ENCODE assay signal across 8 mouse cellular contexts in genomic region chr10:89442640-89443039, GRCm38 (mm10). TPM values are rescaled to one million over a fixed set of nuclear protein-coding genes. Genes with fewer than 3 reads are reported as not detected.
DNase-seq lines count a peak whose midpoint lies in the region; ATAC-seq and TF ChIP-seq lines count a peak whose summit lies in the region.

No protein-coding gene starts in this region.

- H3K9ac ChIP-seq in embryonic facial prominence, embryonic 11.5 days (replicated peaks; ENCODE audit: low read length): peak overlapping the region; percentile 63; the same call in 1 of the 2 replicates
- H3K9ac ChIP-seq in intestine, embryonic 14.5 days (ENCODE audit: low read length): peak overlapping the region; percentile 59
- H3K9ac ChIP-seq in neural tube, embryonic 13.5 days: peak overlapping the region; percentile 71

- no peaks in the 10 kb centered on the region for H3K27me3 ChIP-seq in embryonic facial prominence, embryonic 11.5 days (ENCODE audit: control insufficient read depth, insufficient read depth, low read length)
- no peaks in the 10 kb centered on the region for H3K27me3 ChIP-seq in intestine, embryonic 14.5 days (replicated peaks; ENCODE audit: control insufficient read depth, insufficient read depth, low read length)
- H3K27me3 ChIP-seq in neural tube, embryonic 13.5 days: peaks cover 52% of the 10 kb centered on the region

- H3K36me3 ChIP-seq in embryonic facial prominence, embryonic 11.5 days (replicated peaks; ENCODE audit: control insufficient read depth, insufficient read depth, low read depth, low read length): no peaks in the 10 kb centered on the region
- H3K36me3 ChIP-seq in intestine, embryonic 14.5 days (ENCODE audit: control insufficient read depth, insufficient read depth, low read length): peaks cover 5% of the 10 kb centered on the region; the same call in 1 of the 2 replicates
- no peaks in the 10 kb centered on the region for H3K36me3 ChIP-seq in neural tube, embryonic 13.5 days

- no peaks in the 10 kb centered on the region for H3K9me3 ChIP-seq in embryonic facial prominence, embryonic 11.5 days (replicated peaks; ENCODE audit: control insufficient read depth, low read length)
- no peaks in the 10 kb centered on the region for H3K9me3 ChIP-seq in intestine, embryonic 14.5 days (ENCODE audit: control insufficient read depth, low read length)
- H3K9me3 ChIP-seq in neural tube, embryonic 13.5 days: 0 out of 2 replicates have a peak, but pooled peaks cover 7% of the 10 kb centered on the region

- H3K4me2 ChIP-seq in embryonic facial prominence, embryonic 11.5 days (ENCODE audit: low read depth, low read length): peak overlapping the region; percentile 78
- H3K4me2 ChIP-seq in intestine, embryonic 14.5 days (ENCODE audit: low read length): peak overlapping the region; percentile 85
- H3K4me2 ChIP-seq in neural tube, embryonic 13.5 days: peak overlapping the region; percentile 97

- ATAC-seq in embryonic facial prominence, embryonic 11.5 days (replicated peaks; ENCODE audit: insufficient number of reproducible peaks, low FRiP score, low TSS enrichment, low read depth): no peak
- no peak for ATAC-seq in intestine, embryonic 14.5 days (replicated peaks; ENCODE audit: low FRiP score, low TSS enrichment, low read depth)
- no peak for ATAC-seq in neural tube, embryonic 13.5 days (ENCODE audit: low read depth)

- peak overlapping the region; percentile 90 for H3K4me3 ChIP-seq in layer of hippocampus, adult 2 months
- peak overlapping the region; percentile 62 for H3K4me3 ChIP-seq in embryonic facial prominence, embryonic 11.5 days (ENCODE audit: low read depth, low read length)
- H3K4me3 ChIP-seq in intestine, embryonic 14.5 days (ENCODE audit: low read depth, low read length): peak overlapping the region; percentile 76
- H3K4me3 ChIP-seq in neural tube, embryonic 13.5 days: peak overlapping the region; percentile 69

- no peaks in the 10 kb centered on the region; the same call in 1 of the 2 replicates for H3K4me1 ChIP-seq in embryonic facial prominence, embryonic 11.5 days (ENCODE audit: control insufficient read depth, insufficient read depth, low read length)
- H3K4me1 ChIP-seq in intestine, embryonic 14.5 days (replicated peaks; ENCODE audit: control insufficient read depth, insufficient read depth, low read length): peaks cover 8% of the 10 kb centered on the region; the same call in 1 of the 2 replicates
- H3K4me1 ChIP-seq in neural tube, embryonic 13.5 days (replicated peaks): peaks cover 17% of the 10 kb centered on the region

- no peak for TF ChIP-seq CTCF in layer of hippocampus, adult 2 months (conservative IDR thresholded peaks at IDR 0.05)

- H3K27ac ChIP-seq in layer of hippocampus, adult 2 months: no peak overlapping the region
- no peak overlapping the region for H3K27ac ChIP-seq in embryonic facial prominence, embryonic 11.5 days (replicated peaks; ENCODE audit: low read depth, low read length)
- H3K27ac ChIP-seq in intestine, embryonic 14.5 days (ENCODE audit: low read depth): no peak overlapping the region
- no peak overlapping the region for H3K27ac ChIP-seq in neural tube, embryonic 13.5 days (replicated peaks)

- no peak for DNase-seq in layer of hippocampus, adult 2 months (ENCODE audit: low spot score in 2 of 2)
- no peak for DNase-seq in layer of hippocampus, postnatal 25 days (ENCODE audit: extremely low spot score in 1 of 2, low spot score in 1 of 2)
- DNase-seq in embryonic facial prominence, embryonic 11.5 days (ENCODE audit: low spot score): no peak
- DNase-seq in intestine, embryonic 14.5 days (ENCODE audit: low spot score): peak; percentile 48
- DNase-seq in c-Kit-positive CD71-positive TER-119-positive erythroid progenitor cells, embryonic 14.5 days (ENCODE audit: low spot score): no peak
- no peak for DNase-seq in layer of hippocampus, adult 9-10 months (ENCODE audit: low spot score)
- DNase-seq in right cerebral cortex, postnatal 36 days (ENCODE audit: low spot score in 2 of 2): no peak

- WGBS in embryonic facial prominence, embryonic 11.5 days: 24% methylated on average over 4 of the region's 4 CpGs
- 11% methylated on average over 4 of the region's 4 CpGs for WGBS in intestine, embryonic 14.5 days
- WGBS in neural tube, embryonic 13.5 days: 23% methylated on average over 4 of the region's 4 CpGs

RNA-seq across cellular contexts. Expression of gene Gas2l3, which starts 1.1 kb away (rescaled TPM):
- 1 to 10 TPM; 1.9 to 2.0 TPM for total RNA-seq in layer of hippocampus, adult 2 months (2021)
- total RNA-seq in layer of hippocampus, postnatal 25 days (2021): 1 to 10 TPM; 2.1 to 2.3 TPM
- polyA plus RNA-seq in embryonic facial prominence, embryonic 11.5 days (2014; fragmentation: Nextera tagmentation; extraction: Ambion mirVana): 7.4 and 8.5 TPM in 2 replicates
- 19.3 and 22.3 TPM in 2 replicates for polyA plus RNA-seq in intestine, embryonic 14.5 days (2014; fragmentation: Nextera tagmentation; extraction: Ambion mirVana)
- polyA plus RNA-seq in neural tube, embryonic 13.5 days (2015; fragmentation: Nextera tagmentation; extraction: Ambion mirVana): 5.8 and 6.3 TPM in 2 replicates
